Mouse (Mus musculus) neural tube, embryonic 11.5 days (tissue): ENCODE results near the gene Gm20388. TPM values are rescaled to one million over a fixed set of nuclear protein-coding genes. Genes with fewer than 3 reads are reported as not detected.

Experiments
- ATAC-seq: fragments of 200-750 bp; cut with Nextera tagmentation; 2 replicates; pipeline ENCODE4 v1.8.0; 2017; ENCODE audit warnings: moderate number of reproducible peaks, mild to moderate bottlenecking, moderate TSS enrichment, moderate library complexity; ENCODE audit not compliant: insufficient read depth, low FRiP score, low TSS enrichment
- DNase-seq: peaks from one replicate; pipeline ENCODE4 v3.0.0-alpha.2; 2015; ENCODE audit warnings: low spot score
- H3K27ac ChIP-seq: fragments of 300-500 bp; sonication (generic); 2 replicates; pipeline ENCODE4 v1.5.1; 2014; ENCODE audit warnings: low read depth, mild to moderate bottlenecking, low read length
- H3K27me3 ChIP-seq: fragments of 300-500 bp; sonication (generic); 2 replicates; pipeline ENCODE4 v1.6.1; 2014; ENCODE audit warnings: mild to moderate bottlenecking, low read length, mixed read lengths; ENCODE audit not compliant: control insufficient read depth, insufficient read depth
- H3K36me3 ChIP-seq: fragments of 300-500 bp; sonication (generic); 2 replicates; pipeline ENCODE4 v1.6.1; 2014; ENCODE audit warnings: mild to moderate bottlenecking, low read length, moderate library complexity, mixed read lengths; ENCODE audit not compliant: control insufficient read depth, insufficient read depth
- H3K4me1 ChIP-seq: fragments of 300-500 bp; sonication (generic); 2 replicates; pipeline ENCODE4 v1.6.1; 2014; ENCODE audit warnings: low read length, mixed read lengths; ENCODE audit not compliant: control insufficient read depth, insufficient read depth
- H3K4me2 ChIP-seq: fragments of 300-500 bp; sonication (generic); 2 replicates; pipeline ENCODE4 v1.6.1; 2014; ENCODE audit warnings: low read depth, mild to moderate bottlenecking, moderate library complexity
- H3K4me3 ChIP-seq: fragments of 300-500 bp; sonication (generic); 2 replicates; pipeline ENCODE4 v1.5.1; 2014; ENCODE audit warnings: low read depth, low read length
- H3K9ac ChIP-seq: fragments of 300-500 bp; sonication (generic); 2 replicates; pipeline ENCODE4 v1.6.1; 2014; ENCODE audit warnings: mild to moderate bottlenecking, low read length
- H3K9me3 ChIP-seq: fragments of 300-500 bp; sonication (generic); 2 replicates; pipeline ENCODE4 v1.6.1; 2016; ENCODE audit warnings: low read length; ENCODE audit not compliant: control insufficient read depth
- WGBS: fragments of 180-500 bp; shearing (Covaris S2); extraction: QIAGEN DNeasy Blood & Tissue Kit; methylation state at CpG from one replicate; pipeline ENCODE4 v1.1.7; 2014; 5-methylcytosine and 5-hydroxymethylcytosine counted together
- polyA plus RNA-seq: library from polyadenylated mRNA; unstranded; fragments of >200 nt; fragmentation: Nextera tagmentation; extraction: Ambion mirVana; gene quantifications from 2 replicates; pipeline ENCODE4 v1.2.1, GENCODE M21; 2014

Gene Gm20388
- polyA plus RNA-seq, 1 experiment from 2014 or later, result not detected

DNA sequence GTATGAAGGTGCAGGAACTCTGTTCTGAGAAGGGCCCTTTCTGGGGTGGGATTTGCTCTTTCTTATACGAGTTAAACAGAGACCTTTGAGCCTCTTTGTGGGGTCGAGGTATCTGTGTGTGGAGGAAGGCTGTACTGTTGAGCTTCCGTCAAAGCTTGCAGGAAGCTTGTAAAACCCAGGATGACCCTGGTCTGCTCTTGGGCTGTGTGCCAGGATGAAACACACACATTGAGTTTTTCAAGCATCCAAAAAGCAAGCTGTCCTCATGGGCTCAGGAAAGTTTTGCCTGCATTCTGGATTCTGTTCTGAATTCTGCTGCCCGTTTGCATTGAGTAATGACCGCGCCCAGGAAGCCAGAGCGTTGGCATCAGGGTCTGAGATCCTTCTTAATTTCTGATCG is 4353.4 kb downstream of the Gm20388 start:
- H3K9me3 ChIP-seq, result no peaks in the 10 kb centered on the region
- WGBS, result 87% methylated on average over 8 of the region's 8 CpGs
- peaks cover 11% of the 10 kb centered on the region for H3K4me1 ChIP-seq
- H3K27ac ChIP-seq, result no peak overlapping the region
- no peaks in the 10 kb centered on the region for H3K27me3 ChIP-seq
- H3K4me3 ChIP-seq, result no peak overlapping the region
- H3K4me2 ChIP-seq, result no peak overlapping the region
- no peak for DNase-seq
- no peaks in the 10 kb centered on the region for H3K36me3 ChIP-seq
- ATAC-seq, result no peak
- H3K9ac ChIP-seq, result no peak overlapping the region

GRCm38 (mm10) chr8:124264671-124265070 is 4354.0 kb downstream of the Gm20388 start:
- 92% methylated on average over 12 of the region's 12 CpGs for whole genome bisulfite sequencing
- no peak for DNase-seq
- ATAC-seq, result no peak
- no peaks in the 10 kb centered on the region for H3K36me3 ChIP-seq
- H3K27me3 ChIP-seq, result no peaks in the 10 kb centered on the region
- no peaks in the 10 kb centered on the region for H3K9me3 ChIP-seq
- H3K4me1 ChIP-seq, result peaks cover 11% of the 10 kb centered on the region
- H3K4me3 ChIP-seq, result no peak overlapping the region
- no peak overlapping the region for H3K27ac ChIP-seq
- no peak overlapping the region for H3K9ac ChIP-seq
- no peak overlapping the region for H3K4me2 ChIP-seq

DNA sequence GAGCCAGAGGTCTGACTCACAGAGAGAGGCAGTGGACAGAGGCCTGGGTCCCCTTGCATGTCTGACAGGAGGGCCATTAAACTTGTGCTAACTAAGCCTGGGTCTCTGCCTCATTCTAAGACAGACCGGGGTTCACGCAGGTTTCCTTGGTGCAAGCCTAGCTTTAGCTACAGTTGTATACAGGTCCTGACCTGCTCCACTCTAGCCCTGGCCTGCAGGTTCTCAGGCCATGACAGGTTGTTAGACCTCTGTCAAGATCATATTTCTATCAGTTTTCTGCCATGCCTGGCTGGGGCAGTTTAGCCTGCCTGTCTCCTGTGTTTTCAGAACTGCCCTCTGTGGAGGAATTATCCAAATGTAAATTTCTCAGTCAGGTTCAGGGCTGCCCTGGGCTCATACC is 4354.5 kb downstream of the Gm20388 start:
- Histone ChIP-seq H3K4me2 (no peak overlapping the region), H3K4me3 (no peak overlapping the region), H3K27me3 (no peaks in the 10 kb centered on the region), H3K9me3 (no peaks in the 10 kb centered on the region), H3K4me1 (peaks cover 11% of the 10 kb centered on the region), H3K36me3 (no peaks in the 10 kb centered on the region), H3K9ac (no peak overlapping the region), H3K27ac (no peak overlapping the region)
- ATAC-seq (no peak), DNase-seq (no peak)
- WGBS, result 95% methylated on average over 2 of the region's 2 CpGs

DNA sequence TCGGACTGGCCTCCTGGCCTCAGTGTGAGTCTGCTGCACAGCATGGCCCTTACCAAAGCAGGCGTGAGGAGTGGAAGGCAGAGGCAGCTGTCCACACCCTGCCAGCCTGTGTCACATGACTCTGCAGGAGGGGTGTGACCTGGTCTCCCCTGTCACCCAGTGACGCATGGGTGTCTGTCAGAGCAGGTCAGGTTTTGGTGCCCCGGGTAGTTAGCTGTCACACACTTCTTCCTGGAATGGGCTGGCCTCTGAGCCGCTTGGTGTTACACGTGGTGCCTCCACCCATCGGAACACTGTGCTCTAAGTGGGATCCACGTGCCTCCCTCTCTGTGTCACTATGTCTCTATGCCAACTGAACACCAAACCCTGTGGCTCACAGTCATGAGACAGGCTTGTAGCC is 4355.2 kb downstream of the Gm20388 start:
- no peaks in the 10 kb centered on the region for H3K27me3 ChIP-seq
- no peaks in the 10 kb centered on the region for H3K9me3 ChIP-seq
- H3K4me3 ChIP-seq, result no peak overlapping the region
- no peak for DNase-seq
- H3K36me3 ChIP-seq, result no peaks in the 10 kb centered on the region
- H3K4me2 ChIP-seq, result no peak overlapping the region
- no peak for ATAC-seq
- H3K27ac ChIP-seq, result no peak overlapping the region
- 77% methylated on average over 8 of the region's 8 CpGs for WGBS
- peaks cover 11% of the 10 kb centered on the region for H3K4me1 ChIP-seq
- H3K9ac ChIP-seq, result no peak overlapping the region

DNA sequence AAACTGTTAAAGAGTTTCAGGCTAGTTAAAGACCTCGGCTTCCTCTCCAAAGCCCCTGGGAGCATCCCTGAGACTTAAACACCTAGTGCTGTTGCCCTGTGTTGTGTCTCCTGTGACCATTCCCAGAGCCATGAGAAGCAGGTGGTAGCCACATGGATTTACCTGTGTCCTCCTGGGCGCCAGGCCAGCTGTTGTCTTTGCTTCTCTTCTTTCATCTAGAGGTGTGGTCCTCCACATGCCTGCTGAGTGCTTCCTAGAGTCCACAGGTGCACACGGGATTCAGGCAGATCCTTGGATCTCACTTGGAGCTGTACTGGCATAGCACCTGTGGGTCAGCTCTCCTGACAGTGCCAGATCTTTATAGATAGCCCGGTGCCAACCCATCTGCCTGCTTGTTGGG is 4356.6 kb downstream of the Gm20388 start:
- 85% methylated on average over 4 of the region's 4 CpGs for WGBS
- Histone ChIP-seq H3K4me3 (no peak overlapping the region), H3K27me3 (no peaks in the 10 kb centered on the region), H3K9me3 (no peaks in the 10 kb centered on the region), H3K4me1 (peaks cover 3% of the 10 kb centered on the region; the same call in 1 of the 2 replicates), H3K27ac (no peak overlapping the region), H3K4me2 (no peak overlapping the region), H3K36me3 (no peaks in the 10 kb centered on the region), H3K9ac (no peak overlapping the region)
- ATAC-seq, result no peak
- no peak for DNase-seq

DNA sequence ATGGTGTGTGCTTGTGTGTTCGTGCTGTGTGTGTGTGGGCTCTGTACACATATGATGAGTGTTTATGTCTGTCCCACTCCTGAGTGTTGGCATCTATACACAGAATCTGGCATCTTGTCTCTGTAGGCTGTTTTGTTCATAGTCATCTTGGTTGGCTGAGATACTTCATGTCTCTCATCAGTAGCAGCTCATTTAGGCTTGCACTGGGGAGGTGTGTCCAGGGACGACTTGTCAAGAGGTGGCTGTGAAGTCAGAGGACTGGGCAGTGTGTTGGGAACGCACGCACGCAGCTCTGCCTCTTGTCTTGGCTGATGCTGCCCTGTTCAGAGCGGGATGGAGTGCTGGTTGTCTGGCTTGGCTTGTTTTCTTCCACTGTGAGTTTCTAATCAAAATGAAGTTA is 4359.9 kb downstream of the Gm20388 start:
- Histone ChIP-seq H3K9me3 (no peaks in the 10 kb centered on the region), H3K9ac (no peak overlapping the region), H3K27me3 (no peaks in the 10 kb centered on the region), H3K27ac (no peak overlapping the region), H3K4me3 (no peak overlapping the region), H3K4me1 (peaks cover 9% of the 10 kb centered on the region; the same call in 1 of the 2 replicates), H3K36me3 (no peaks in the 10 kb centered on the region), H3K4me2 (no peak overlapping the region)
- no peak for ATAC-seq
- WGBS, result 92% methylated on average over 6 of the region's 6 CpGs
- no peak for DNase-seq

- Histone ChIP-seq H3K36me3 (no peaks in the 10 kb centered on the region), H3K4me3 (no peak overlapping the region), H3K9ac (no peak overlapping the region), H3K27ac (no peak overlapping the region), H3K4me2 (no peak overlapping the region), H3K4me1 (peaks cover 9% of the 10 kb centered on the region; the same call in 1 of the 2 replicates), H3K9me3 (no peaks in the 10 kb centered on the region), H3K27me3 (no peaks in the 10 kb centered on the region)
- WGBS, result 76% methylated on average over 11 of the region's 11 CpGs
- no peak for ATAC-seq
- DNase-seq, result no peak
Measured at GRCm38 (mm10) chr8:124270904-124271303, 4360.3 kb downstream of the Gm20388 start.

GRCm38 (mm10) chr8:124271518-124271917 is 4360.9 kb downstream of the Gm20388 start:
- Histone ChIP-seq H3K36me3 (no peaks in the 10 kb centered on the region), H3K9ac (no peak overlapping the region), H3K9me3 (no peaks in the 10 kb centered on the region), H3K4me2 (no peak overlapping the region), H3K27me3 (no peaks in the 10 kb centered on the region), H3K27ac (no peak overlapping the region), H3K4me3 (no peak overlapping the region), H3K4me1 (peaks cover 9% of the 10 kb centered on the region; the same call in 1 of the 2 replicates)
- WGBS, result 87% methylated on average over 12 of the region's 12 CpGs
- no peak for ATAC-seq
- DNase-seq, result no peak

DNA sequence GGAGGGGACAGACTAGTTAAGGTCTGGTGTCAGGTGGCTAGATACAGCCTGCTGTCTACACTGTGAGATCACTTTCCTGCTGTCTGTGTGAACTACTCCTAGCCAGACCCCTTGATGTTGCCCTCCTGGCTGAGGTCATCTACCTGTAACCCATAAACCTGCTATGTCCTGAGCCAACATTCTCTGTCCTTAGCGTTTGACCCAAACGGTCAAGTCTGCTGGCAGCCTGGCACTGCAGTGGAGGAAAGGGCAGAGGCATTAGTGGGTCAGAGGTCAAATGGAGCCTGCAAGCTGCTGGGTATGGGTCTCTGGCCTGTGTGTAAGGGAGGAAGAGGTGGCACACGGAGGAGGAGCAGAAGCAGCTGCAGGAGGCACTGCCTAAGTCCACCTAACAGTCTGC is 4362.2 kb downstream of the Gm20388 start:
- ATAC-seq (no peak), DNase-seq (no peak)
- 66% methylated on average over 3 of the region's 3 CpGs for WGBS
- H3K9me3 ChIP-seq, result no peaks in the 10 kb centered on the region
- H3K36me3 ChIP-seq, result no peaks in the 10 kb centered on the region
- H3K9ac ChIP-seq, result no peak overlapping the region
- no peak overlapping the region for H3K27ac ChIP-seq
- H3K4me2 ChIP-seq, result no peak overlapping the region
- H3K27me3 ChIP-seq, result no peaks in the 10 kb centered on the region
- H3K4me1 ChIP-seq, result peaks cover 9% of the 10 kb centered on the region; the same call in 1 of the 2 replicates
- no peak overlapping the region for H3K4me3 ChIP-seq
